Mouse (Mus musculus): ENCODE measurements at regions not wholly inside any gene's neighbourhood (a gene's known extent, or its start where the extent isn't known, plus 50 kb on each side); places are given as distances from the start of the nearest gene placed in this dataset.

DNA sequence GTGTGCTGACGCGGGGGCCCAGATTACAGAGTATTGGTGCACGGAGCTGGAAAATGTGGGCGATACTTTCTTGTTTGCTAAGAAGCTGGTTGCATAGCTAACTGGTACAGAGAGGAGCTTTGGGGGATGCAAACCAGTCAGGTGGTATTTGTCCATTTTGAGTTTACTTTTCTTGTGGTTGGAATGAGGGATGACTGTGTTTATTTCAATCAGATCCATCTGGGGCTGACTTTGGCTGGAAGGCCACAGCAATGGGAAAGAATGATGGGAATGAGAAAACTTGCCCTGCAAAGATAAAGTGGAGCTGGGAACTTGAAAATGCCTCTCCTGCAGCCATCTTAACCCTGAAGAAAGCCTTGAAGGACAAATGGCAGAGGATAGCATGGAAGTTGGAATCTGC is 336.4 kb upstream of the Ptger4 start:
- no peaks in the 10 kb centered on the region for H3K27me3 ChIP-seq (ENCODE audit: low read depth, poor library complexity, severe bottlenecking)
- no peak for DNase-seq (ENCODE audit: low spot score)
- no peaks in the 10 kb centered on the region for H3K4me1 ChIP-seq
- H3K36me3 ChIP-seq: no peaks in the 10 kb centered on the region
- H3K9me3 ChIP-seq (replicated peaks): no peaks in the 10 kb centered on the region
- H3K4me3 ChIP-seq: no peak overlapping the region
- 97% methylated on average over 4 of the region's 4 CpGs for WGBS
- H3K27ac ChIP-seq: no peak overlapping the region

- no peaks in the 10 kb centered on the region for H3K36me3 ChIP-seq
- no peaks in the 10 kb centered on the region for H3K4me1 ChIP-seq
- no peak overlapping the region for H3K27ac ChIP-seq
- H3K9me3 ChIP-seq (replicated peaks): no peaks in the 10 kb centered on the region
- 90% methylated on average over 2 of the region's 2 CpGs for WGBS
- no peak for DNase-seq (ENCODE audit: low spot score)
- no peaks in the 10 kb centered on the region for H3K27me3 ChIP-seq (ENCODE audit: low read depth, poor library complexity, severe bottlenecking)
- H3K4me3 ChIP-seq: no peak overlapping the region
These were observed 340.4 kb upstream of the Ptger4 start for GRCm38 (mm10) chr15:5584381-5584780.

GRCm38 (mm10) chr15:5604732-5605266 is 360.8 kb upstream of the Ptger4 start:
- H3K27me3 ChIP-seq (ENCODE audit: low read depth, poor library complexity, severe bottlenecking): no peaks in the 10 kb centered on the region

DNA sequence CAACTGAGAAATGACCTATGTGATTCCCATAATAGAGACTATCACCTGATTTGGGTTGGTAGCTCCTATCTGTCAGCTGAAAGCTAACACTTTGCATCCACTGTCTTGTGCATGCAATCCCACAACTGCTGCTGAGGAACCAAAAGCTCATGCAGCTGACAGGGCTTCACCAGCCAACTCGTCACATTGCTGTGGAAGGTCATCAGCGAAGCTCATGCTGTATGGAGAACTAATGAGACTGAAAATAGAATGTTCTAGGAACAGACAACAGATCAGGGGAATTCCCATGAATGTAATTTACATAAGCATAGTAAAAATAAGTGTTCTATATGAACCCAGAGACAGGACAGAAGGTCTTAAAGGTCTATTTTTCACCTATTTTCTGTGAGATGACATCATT is 363.5 kb upstream of the Ptger4 start:
- DNase-seq (ENCODE audit: low spot score): no peak
- Histone ChIP-seq H3K9me3 (replicated peaks) (no peaks in the 10 kb centered on the region), H3K4me3 (no peak overlapping the region), H3K27ac (no peak overlapping the region), H3K4me1 (no peaks in the 10 kb centered on the region), H3K27me3 (ENCODE audit: low read depth, poor library complexity, severe bottlenecking) (no peaks in the 10 kb centered on the region), H3K36me3 (no peaks in the 10 kb centered on the region)
- WGBS: 92% methylated on average over 2 of the region's 2 CpGs

More at GRCm38 (mm10) chr15:5604732-5605266, 360.8 kb upstream of the Ptger4 start:
- 72% methylated on average over 4 of the region's 4 CpGs for WGBS
- DNase-seq (ENCODE audit: low spot score): no peak
- H3K4me1 ChIP-seq: no peaks in the 10 kb centered on the region
- H3K4me3 ChIP-seq: no peak overlapping the region
- H3K27ac ChIP-seq: no peak overlapping the region
- H3K9me3 ChIP-seq (replicated peaks): no peaks in the 10 kb centered on the region
- no peaks in the 10 kb centered on the region for H3K36me3 ChIP-seq

DNA sequence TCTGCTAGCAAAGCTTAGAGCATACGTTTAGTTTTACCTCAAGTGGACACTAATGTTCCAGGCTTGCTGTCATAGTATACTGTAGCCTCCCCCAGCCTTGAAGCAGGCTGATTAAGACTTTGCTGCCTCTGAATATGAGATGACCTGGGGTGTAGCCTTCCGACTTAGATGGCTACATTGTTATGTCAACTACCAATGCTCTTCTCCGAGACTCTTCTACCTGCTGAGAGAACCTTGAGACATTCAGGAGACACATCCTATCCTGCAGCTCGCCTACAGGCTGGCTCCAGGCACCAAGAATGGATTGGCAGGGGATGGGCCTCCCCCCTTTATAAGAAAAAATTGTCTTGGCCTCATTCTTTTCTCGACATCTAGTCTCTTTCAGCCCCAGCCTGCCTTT is 379.0 kb upstream of the Ptger4 start:
- Histone ChIP-seq H3K27ac (no peak overlapping the region), H3K9me3 (replicated peaks) (no peaks in the 10 kb centered on the region), H3K4me1 (no peaks in the 10 kb centered on the region), H3K36me3 (no peaks in the 10 kb centered on the region), H3K4me3 (no peak overlapping the region), H3K27me3 (ENCODE audit: low read depth, poor library complexity, severe bottlenecking) (no peaks in the 10 kb centered on the region)
- 88% methylated on average over 5 of the region's 5 CpGs for WGBS
- DNase-seq (ENCODE audit: low spot score): no peak

GRCm38 (mm10) chr15:5625367-5625766 is 381.4 kb upstream of the Ptger4 start:
- Histone ChIP-seq H3K36me3 (no peaks in the 10 kb centered on the region), H3K27me3 (ENCODE audit: low read depth, poor library complexity, severe bottlenecking) (no peaks in the 10 kb centered on the region), H3K27ac (no peak overlapping the region), H3K9me3 (replicated peaks) (no peaks in the 10 kb centered on the region), H3K4me1 (no peaks in the 10 kb centered on the region), H3K4me3 (no peak overlapping the region)
- no peak for DNase-seq (ENCODE audit: low spot score)
- WGBS: 83% methylated on average over 2 of the region's 2 CpGs

GRCm38 (mm10) chr15:5646673-5647072 is 402.7 kb upstream of the Ptger4 start:
- no peak for DNase-seq (ENCODE audit: low spot score)
- no peaks in the 10 kb centered on the region for H3K4me1 ChIP-seq
- H3K36me3 ChIP-seq: no peaks in the 10 kb centered on the region
- 57% methylated on average over 1 of the region's 1 CpGs for WGBS
- no peak overlapping the region for H3K27ac ChIP-seq
- no peaks in the 10 kb centered on the region for H3K27me3 ChIP-seq (ENCODE audit: low read depth, poor library complexity, severe bottlenecking)
- no peaks in the 10 kb centered on the region for H3K9me3 ChIP-seq (replicated peaks)
- no peak overlapping the region for H3K4me3 ChIP-seq

DNA sequence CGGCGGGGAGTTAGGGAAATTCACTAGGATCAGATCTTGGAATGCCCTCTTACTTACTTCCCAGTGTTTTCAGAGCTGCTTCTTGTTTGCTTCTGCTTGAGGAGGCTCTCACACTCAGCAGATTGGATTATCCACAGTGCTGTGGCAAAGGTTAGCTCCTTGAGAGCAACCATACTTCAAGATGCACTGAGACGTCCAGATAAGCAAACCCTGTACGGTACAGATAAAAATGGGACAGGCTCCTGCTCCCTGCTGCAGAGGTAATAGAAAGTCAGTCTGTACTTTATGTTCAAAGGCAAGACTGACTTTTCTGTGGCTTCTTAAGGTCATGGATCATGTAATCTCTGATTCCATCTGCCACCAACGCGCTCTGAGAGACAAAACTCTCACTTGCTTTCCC is 414.8 kb upstream of the Ptger4 start:
- Histone ChIP-seq H3K4me1 (no peaks in the 10 kb centered on the region), H3K36me3 (no peaks in the 10 kb centered on the region), H3K9me3 (replicated peaks) (no peaks in the 10 kb centered on the region), H3K27ac (no peak overlapping the region), H3K4me3 (no peak overlapping the region), H3K27me3 (ENCODE audit: low read depth, poor library complexity, severe bottlenecking) (no peaks in the 10 kb centered on the region)
- 91% methylated on average over 6 of the region's 6 CpGs for WGBS
- no peak for DNase-seq (ENCODE audit: low spot score)

- H3K27ac ChIP-seq: no peak overlapping the region
- no peaks in the 10 kb centered on the region for H3K9me3 ChIP-seq (replicated peaks)
- no peaks in the 10 kb centered on the region for H3K36me3 ChIP-seq
- no peak for DNase-seq (ENCODE audit: low spot score)
- no peaks in the 10 kb centered on the region for H3K27me3 ChIP-seq (ENCODE audit: low read depth, poor library complexity, severe bottlenecking)
- H3K4me1 ChIP-seq: no peaks in the 10 kb centered on the region
- 86% methylated on average over 3 of the region's 3 CpGs for WGBS
- H3K4me3 ChIP-seq: no peak overlapping the region
These were observed 416.8 kb upstream of the Ptger4 start for GRCm38 (mm10) chr15:5660819-5661218.

DNA sequence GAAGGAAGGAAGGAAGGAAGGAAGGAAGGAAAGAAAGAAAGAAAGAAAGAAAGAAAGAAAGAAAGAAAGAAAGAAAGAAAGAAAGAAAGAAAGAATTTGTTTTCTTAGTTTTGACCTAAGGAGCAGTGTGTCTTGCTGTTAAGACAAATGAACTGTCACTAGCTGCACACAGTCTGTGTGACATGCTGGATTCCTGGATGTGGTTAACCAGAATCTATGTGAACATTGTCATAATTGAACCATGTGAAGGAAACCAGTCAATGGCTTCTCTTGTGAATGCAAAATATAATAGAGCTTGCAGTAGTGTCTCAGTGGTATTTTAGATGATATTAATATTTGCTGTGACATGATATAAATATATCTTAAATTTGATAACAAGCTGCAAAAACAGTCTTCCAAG is 427.8 kb upstream of the Ptger4 start:
- Histone ChIP-seq H3K27ac (no peak overlapping the region), H3K9me3 (replicated peaks) (no peaks in the 10 kb centered on the region), H3K4me1 (no peaks in the 10 kb centered on the region), H3K27me3 (ENCODE audit: low read depth, poor library complexity, severe bottlenecking) (no peaks in the 10 kb centered on the region), H3K36me3 (no peaks in the 10 kb centered on the region), H3K4me3 (no peak overlapping the region)
- DNase-seq (ENCODE audit: low spot score): no peak

- H3K4me3 ChIP-seq: no peak overlapping the region
- no peaks in the 10 kb centered on the region for H3K9me3 ChIP-seq (replicated peaks)
- no peaks in the 10 kb centered on the region for H3K27me3 ChIP-seq (ENCODE audit: low read depth, poor library complexity, severe bottlenecking)
- DNase-seq (ENCODE audit: low spot score): no peak
- no peaks in the 10 kb centered on the region for H3K36me3 ChIP-seq
- WGBS: 79% methylated on average over 3 of the region's 3 CpGs
- H3K4me1 ChIP-seq: no peaks in the 10 kb centered on the region
- no peak overlapping the region for H3K27ac ChIP-seq
These were observed 432.7 kb upstream of the Ptger4 start for GRCm38 (mm10) chr15:5676704-5677103.

DNA sequence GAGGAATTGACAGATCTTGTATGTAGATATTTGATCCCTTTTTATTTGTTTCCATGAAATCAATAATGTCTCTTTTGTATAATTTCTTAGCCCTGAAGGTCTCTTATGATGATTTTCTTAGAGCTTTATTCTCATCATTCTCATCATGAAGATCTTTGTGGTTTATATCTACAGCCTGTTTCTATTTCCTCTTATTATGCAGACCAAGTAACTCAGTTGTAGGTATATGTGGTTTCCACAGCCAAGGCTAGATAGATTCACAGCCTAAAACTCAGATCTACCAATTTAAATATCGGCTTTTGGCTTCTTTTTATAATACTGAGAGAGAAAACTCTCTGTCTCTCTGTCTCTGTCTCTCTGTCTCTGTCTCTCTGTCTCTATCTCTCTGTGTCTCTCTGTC is 449.8 kb upstream of the Ptger4 start:
- DNase-seq (ENCODE audit: low spot score): no peak
- Histone ChIP-seq H3K36me3 (no peaks in the 10 kb centered on the region), H3K27ac (no peak overlapping the region), H3K4me3 (no peak overlapping the region), H3K27me3 (ENCODE audit: low read depth, poor library complexity, severe bottlenecking) (no peaks in the 10 kb centered on the region), H3K9me3 (replicated peaks) (no peaks in the 10 kb centered on the region), H3K4me1 (no peaks in the 10 kb centered on the region)
- 90% methylated on average over 1 of the region's 1 CpGs for WGBS

GRCm38 (mm10) chr15:5695015-5695414 is 451.0 kb upstream of the Ptger4 start:
- H3K27ac ChIP-seq: no peak overlapping the region
- H3K4me1 ChIP-seq: no peaks in the 10 kb centered on the region
- DNase-seq (ENCODE audit: low spot score): no peak
- H3K36me3 ChIP-seq: no peaks in the 10 kb centered on the region
- 72% methylated on average over 3 of the region's 3 CpGs for WGBS
- no peaks in the 10 kb centered on the region for H3K27me3 ChIP-seq (ENCODE audit: low read depth, poor library complexity, severe bottlenecking)
- H3K4me3 ChIP-seq: no peak overlapping the region
- H3K9me3 ChIP-seq (replicated peaks): no peaks in the 10 kb centered on the region

DNA sequence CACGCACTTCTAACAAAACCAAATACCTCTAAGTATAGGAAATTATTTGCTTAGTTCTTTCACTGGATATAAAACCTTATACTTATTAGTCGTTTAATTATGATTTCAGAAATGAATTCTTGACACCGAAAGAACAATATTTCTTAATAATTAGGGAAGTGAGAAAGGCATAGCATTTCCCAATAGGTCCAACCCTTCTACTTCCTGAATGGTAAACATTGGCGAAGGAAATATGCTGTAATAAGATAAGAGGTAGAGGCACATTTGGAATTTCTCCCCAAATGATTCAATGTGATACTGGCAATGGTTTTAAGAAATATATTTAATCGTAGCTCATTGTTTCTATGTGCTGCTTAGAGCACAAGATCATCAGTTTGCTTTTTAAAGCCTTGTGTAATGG is 464.5 kb upstream of the Ptger4 start:
- Histone ChIP-seq H3K27ac (no peak overlapping the region), H3K9me3 (replicated peaks) (no peaks in the 10 kb centered on the region), H3K4me1 (no peaks in the 10 kb centered on the region), H3K4me3 (no peak overlapping the region), H3K36me3 (no peaks in the 10 kb centered on the region), H3K27me3 (ENCODE audit: low read depth, poor library complexity, severe bottlenecking) (no peaks in the 10 kb centered on the region)
- 89% methylated on average over 5 of the region's 5 CpGs for WGBS
- DNase-seq (ENCODE audit: low spot score): no peak
